Mouse (Mus musculus): ENCODE results near the gene Paqr6.

- no peak for TF ChIP-seq POLR2A (IDR thresholded peaks at IDR 0.05; ENCODE audit: low read depth, low read length)
- no peak for TF ChIP-seq CTCF (IDR thresholded peaks at IDR 0.05; ENCODE audit: extremely low read depth, insufficient read depth, insufficient read length, insufficient replicate concordance)
These were observed 47.3 kb downstream of the Paqr6 start for GRCm38 (mm10) chr3:88411681-88412080.
